Mouse (Mus musculus) layer of hippocampus, postnatal 25 days (tissue): ENCODE measurements at regions not wholly inside any gene's neighbourhood (a gene's known extent, or its start where the extent isn't known, plus 50 kb on each side); places are given as distances from the start of the nearest gene placed in this dataset.

Experiments
- DNase-seq, 2 experiments: peaks; one replicate each; pipeline ENCODE4 v3.0.0; 2022; ENCODE audit warnings: mixed read lengths in 2 of 2, low spot score in 1 of 2; ENCODE audit errors: extremely low spot score in 1 of 2
- microRNA-seq, 2 experiments: library from miRNA; unstranded; fragments of <30 nt; microRNA quantifications; one replicate each; pipeline ENCODE4 v1.2.0; 2021

GRCm38 (mm10) chr1:73089636-73090035 lies 73.9 kb upstream of the Tnp1 start:
- DNase-seq = no peak

GRCm38 (mm10) chr1:73088494-73088893 lies 72.8 kb upstream of the Tnp1 start:
- no peak for DNase-seq

GRCm38 (mm10) chr1:73084946-73085345 lies 69.2 kb upstream of the Tnp1 start:
- DNase-seq = no peak

- no peak for DNase-seq
These were observed 67.7 kb upstream of the Tnp1 start for GRCm38 (mm10) chr1:73083396-73083795.

GRCm38 (mm10) chr1:73079518-73079917 lies 63.8 kb upstream of the Tnp1 start:
- no peak for DNase-seq

GRCm38 (mm10) chr1:73077156-73077555 lies 61.4 kb upstream of the Tnp1 start:
- no peak for DNase-seq

- DNase-seq = no peak
These were observed 60.1 kb upstream of the Tnp1 start for GRCm38 (mm10) chr1:73075699-73076373.

GRCm38 (mm10) chr1:73075159-73075558 lies 59.5 kb upstream of the Tnp1 start:
- DNase-seq = no peak

- DNase-seq = no peak
These were observed 58.8 kb upstream of the Tnp1 start for GRCm38 (mm10) chr1:73074525-73074924.

GRCm38 (mm10) chr1:73072237-73072904 lies 56.7 kb upstream of the Tnp1 start:
- no peak for DNase-seq

- DNase-seq = no peak
These were observed 54.4 kb upstream of the Tnp1 start for GRCm38 (mm10) chr1:73070126-73070525.

Small RNA genes lying in the stretch of these regions (microRNA-seq; reads per million reads assigned to microRNA genes)
- 0 reads per million in 2 experiments for gene Mir6351
